Mouse (Mus musculus): ENCODE measurements around the gene Zscan4-ps1.
"Not testable (repeated sequence)": the region's sequence is repeated elsewhere in the genome, so short reads cannot be mapped to it uniquely, and the experiment has no call there.

Zscan4-ps1 gene

DNA sequence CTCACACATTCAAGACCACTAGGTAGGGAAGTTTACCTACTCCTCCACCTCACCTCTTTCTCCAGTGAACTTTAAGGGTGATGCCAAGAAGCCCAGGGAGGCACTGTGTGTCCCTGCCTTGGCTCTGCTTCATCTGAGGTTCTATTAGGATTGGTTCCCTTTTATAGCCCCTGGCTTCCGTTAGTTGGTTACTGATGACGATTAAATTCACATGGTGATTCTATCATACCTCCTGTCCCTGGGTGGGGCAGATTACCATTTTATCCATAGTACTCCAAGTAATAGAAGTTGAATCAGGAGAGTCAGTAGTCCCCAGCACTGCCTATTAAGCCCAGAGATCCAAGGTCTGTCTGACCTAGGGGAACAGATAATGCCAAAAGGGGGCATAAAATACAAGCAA, at the start of gene Zscan4-ps1:
Zscan4-ps1 (minus strand) TSS at position 101 of the 400 bp plus-strand sequence.
- not testable (repeated sequence) for DNase-seq (ENCODE audit: low spot score in 2 of 2)
